Mouse (Mus musculus) heart, embryonic 15.5 days (tissue): Measurements from ENCODE around the gene Gm21985. TPM values are rescaled to one million over a fixed set of nuclear protein-coding genes. Genes with fewer than 3 reads are reported as not detected.
A peak's percentile ranks its signal among the peaks of the same experiment; 100 is the strongest.

Source experiments
- ATAC-seq: fragments of 200-750 bp; cut with Nextera tagmentation; replicated peaks from 2 replicates; pipeline ENCODE4 v1.8.0; 2017; ENCODE audit warnings: low read depth, moderate TSS enrichment; ENCODE audit not compliant: insufficient number of reproducible peaks, insufficient read depth, low FRiP score
- H3K27ac ChIP-seq: fragments of 300-500 bp; sonication (generic); 2 replicates; pipeline ENCODE4 v1.5.1; 2015; ENCODE audit warnings: mild to moderate bottlenecking, inconsistent platforms
- H3K27me3 ChIP-seq: fragments of 300-500 bp; sonication (generic); 2 replicates; pipeline ENCODE4 v1.6.1; 2015; ENCODE audit warnings: inconsistent platforms
- H3K36me3 ChIP-seq: fragments of 300-500 bp; sonication (generic); 2 replicates; pipeline ENCODE4 v1.6.1; 2015; ENCODE audit warnings: mild to moderate bottlenecking, inconsistent platforms
- H3K4me1 ChIP-seq: fragments of 300-500 bp; sonication (generic); replicated peaks from 2 replicates; pipeline ENCODE4 v1.6.1; 2015; ENCODE audit warnings: inconsistent platforms
- H3K4me2 ChIP-seq: fragments of 300-500 bp; sonication (generic); 2 replicates; pipeline ENCODE4 v1.6.1; 2015; ENCODE audit warnings: inconsistent platforms, mild to moderate bottlenecking, moderate library complexity
- H3K4me3 ChIP-seq: fragments of 300-500 bp; sonication (generic); 2 replicates; pipeline ENCODE4 v1.5.1; 2015; ENCODE audit warnings: mild to moderate bottlenecking, inconsistent platforms
- H3K9ac ChIP-seq: fragments of 300-500 bp; sonication (generic); 2 replicates; pipeline ENCODE4 v1.6.1; 2015; ENCODE audit warnings: mild to moderate bottlenecking, inconsistent platforms
- H3K9me3 ChIP-seq: fragments of 300-500 bp; sonication (generic); replicated peaks from 2 replicates; pipeline ENCODE4 v1.6.1; 2016; ENCODE audit warnings: inconsistent platforms
- WGBS: fragments of 180-500 bp; shearing (Covaris S2); methylation state at CpG from one replicate; pipeline ENCODE4 v1.1.7; 2015; ENCODE audit warnings: mixed read lengths; 5-methylcytosine and 5-hydroxymethylcytosine counted together
- polyA plus RNA-seq: library from polyadenylated mRNA; unstranded; fragments of >200 nt; fragmentation: Nextera tagmentation; extraction: Ambion mirVana; gene quantifications from 2 replicates; pipeline ENCODE4 v1.2.1, GENCODE M21; 2015

Gene Gm21985
- polyA plus RNA-seq, 1 experiment from 2014 or later = not detected

DNA sequence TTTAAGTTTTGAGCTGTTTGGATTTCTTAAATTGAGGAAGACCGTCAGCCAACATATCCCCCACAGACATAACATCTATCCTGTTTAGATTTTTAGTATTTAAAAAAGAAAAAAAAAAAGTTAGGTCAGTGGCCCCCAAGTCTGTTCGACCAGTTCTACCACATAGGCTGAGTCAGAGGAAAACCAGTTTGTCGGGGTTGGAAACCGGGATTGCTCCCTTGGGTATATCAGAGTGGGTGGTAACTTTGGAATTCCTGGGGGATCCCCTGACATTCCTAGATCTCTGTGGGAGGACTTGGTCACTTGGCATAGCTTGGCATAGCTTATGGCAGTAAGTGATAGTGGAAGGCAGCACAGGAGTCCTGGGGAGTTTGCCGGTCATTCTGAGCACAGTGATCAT lies 20.8 kb upstream of the Gm21985 start:
- Histone ChIP-seq H3K4me3 (no peak overlapping the region), H3K9me3 (no peaks in the 10 kb centered on the region), H3K27me3 (no peaks in the 10 kb centered on the region), H3K9ac (no peak overlapping the region), H3K36me3 (no peaks in the 10 kb centered on the region; the same call in 1 of the 2 replicates), H3K4me1 (peaks cover 6% of the 10 kb centered on the region), H3K4me2 (no peak overlapping the region), H3K27ac (no peak overlapping the region)
- no peak for ATAC-seq
- 82% methylated on average over 5 of the region's 5 CpGs for WGBS

DNA sequence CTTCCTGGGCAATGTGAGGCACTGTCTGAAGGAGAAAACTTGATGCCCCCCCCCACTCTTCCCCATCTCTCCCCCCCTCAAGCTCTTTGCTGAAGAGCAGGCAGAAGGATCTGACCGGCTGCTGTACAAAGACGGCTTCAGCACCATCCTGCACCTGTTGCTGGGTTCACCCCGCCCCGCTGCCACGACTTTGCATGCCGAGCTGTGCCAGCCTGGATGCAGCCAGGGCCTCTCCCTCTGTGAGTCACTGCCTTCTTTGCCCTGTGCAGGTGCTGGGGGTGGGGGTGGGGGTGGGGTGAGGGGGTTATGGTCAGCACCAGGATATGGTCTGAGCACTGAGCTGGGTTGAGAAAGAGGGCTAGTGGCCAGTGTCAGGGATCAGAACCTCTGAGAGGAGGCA lies 19.9 kb upstream of the Gm21985 start:
- Histone ChIP-seq H3K4me2 (no peak overlapping the region), H3K9me3 (no peaks in the 10 kb centered on the region), H3K4me3 (no peak overlapping the region), H3K36me3 (no peaks in the 10 kb centered on the region; the same call in 1 of the 2 replicates), H3K27me3 (no peaks in the 10 kb centered on the region), H3K4me1 (no peaks in the 10 kb centered on the region), H3K27ac (no peak overlapping the region), H3K9ac (no peak overlapping the region)
- WGBS = 84% methylated on average over 6 of the region's 6 CpGs
- no peak for ATAC-seq

DNA sequence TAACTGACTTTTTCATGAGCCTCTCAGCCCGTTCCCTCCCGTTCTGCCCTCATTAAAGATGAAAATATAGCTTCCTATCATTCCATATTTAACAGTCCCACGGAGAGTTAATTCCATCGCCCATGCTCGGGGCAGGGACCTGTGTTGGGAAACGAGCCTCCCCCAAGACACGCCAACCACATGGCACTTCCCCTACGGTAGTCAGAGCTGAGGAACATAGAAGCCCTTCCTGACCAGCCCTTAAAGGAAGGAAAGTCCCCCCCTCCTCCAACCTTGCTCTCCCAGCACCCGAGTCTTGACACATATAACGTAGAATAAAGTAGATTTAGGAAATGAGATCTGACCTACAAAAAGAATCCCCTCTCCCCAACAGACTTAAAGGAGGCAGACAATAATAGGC lies 18.8 kb upstream of the Gm21985 start:
- H3K4me1 ChIP-seq = no peaks in the 10 kb centered on the region
- no peaks in the 10 kb centered on the region; the same call in 1 of the 2 replicates for H3K36me3 ChIP-seq
- no peaks in the 10 kb centered on the region for H3K27me3 ChIP-seq
- no peak overlapping the region for H3K4me3 ChIP-seq
- no peak for ATAC-seq
- WGBS = 73% methylated on average over 10 of the region's 10 CpGs
- H3K9ac ChIP-seq = no peak overlapping the region
- H3K9me3 ChIP-seq = no peaks in the 10 kb centered on the region
- no peak overlapping the region for H3K4me2 ChIP-seq
- no peak overlapping the region for H3K27ac ChIP-seq

DNA sequence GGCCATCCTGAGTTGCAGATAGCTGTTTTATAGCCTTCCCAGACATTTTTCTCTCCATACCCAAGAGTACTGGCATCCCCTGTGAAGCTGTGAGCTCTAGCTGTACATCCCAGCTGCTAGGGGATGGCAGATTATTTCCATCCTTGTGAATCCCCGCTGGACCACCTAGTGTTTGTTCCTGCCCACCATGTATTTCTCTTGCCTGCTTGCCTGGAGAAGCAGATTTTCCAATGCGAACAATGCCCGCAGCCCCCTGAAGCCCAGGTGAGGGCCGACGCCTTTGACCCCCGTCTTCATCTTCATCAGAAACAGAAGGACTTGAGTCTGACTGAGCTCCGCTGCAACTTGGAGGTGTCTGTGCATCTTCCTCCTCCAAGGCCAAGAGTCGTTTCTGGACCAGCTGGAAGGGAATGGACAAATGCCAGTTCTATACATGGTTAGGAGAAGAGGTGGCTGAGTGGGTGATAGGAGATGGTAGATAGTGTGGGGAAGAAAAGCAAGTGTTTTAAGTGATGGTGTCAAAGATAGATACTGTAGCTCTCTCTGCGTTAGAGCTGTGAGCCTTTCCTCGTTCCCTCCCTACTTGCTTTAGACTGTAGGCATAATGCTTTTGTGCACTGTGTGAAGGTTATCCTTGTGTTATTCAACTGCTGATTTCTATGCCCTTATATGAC lies 16.2 kb upstream of the Gm21985 start:
- Histone ChIP-seq H3K9ac (no peak overlapping the region), H3K4me1 (no peaks in the 10 kb centered on the region), H3K27me3 (no peaks in the 10 kb centered on the region), H3K9me3 (no peaks in the 10 kb centered on the region), H3K4me3 (no peak overlapping the region), H3K4me2 (no peak overlapping the region), H3K36me3 (no peaks in the 10 kb centered on the region), H3K27ac (no peak overlapping the region)
- 80% methylated on average over 10 of the region's 10 CpGs for WGBS
- ATAC-seq = no peak

DNA sequence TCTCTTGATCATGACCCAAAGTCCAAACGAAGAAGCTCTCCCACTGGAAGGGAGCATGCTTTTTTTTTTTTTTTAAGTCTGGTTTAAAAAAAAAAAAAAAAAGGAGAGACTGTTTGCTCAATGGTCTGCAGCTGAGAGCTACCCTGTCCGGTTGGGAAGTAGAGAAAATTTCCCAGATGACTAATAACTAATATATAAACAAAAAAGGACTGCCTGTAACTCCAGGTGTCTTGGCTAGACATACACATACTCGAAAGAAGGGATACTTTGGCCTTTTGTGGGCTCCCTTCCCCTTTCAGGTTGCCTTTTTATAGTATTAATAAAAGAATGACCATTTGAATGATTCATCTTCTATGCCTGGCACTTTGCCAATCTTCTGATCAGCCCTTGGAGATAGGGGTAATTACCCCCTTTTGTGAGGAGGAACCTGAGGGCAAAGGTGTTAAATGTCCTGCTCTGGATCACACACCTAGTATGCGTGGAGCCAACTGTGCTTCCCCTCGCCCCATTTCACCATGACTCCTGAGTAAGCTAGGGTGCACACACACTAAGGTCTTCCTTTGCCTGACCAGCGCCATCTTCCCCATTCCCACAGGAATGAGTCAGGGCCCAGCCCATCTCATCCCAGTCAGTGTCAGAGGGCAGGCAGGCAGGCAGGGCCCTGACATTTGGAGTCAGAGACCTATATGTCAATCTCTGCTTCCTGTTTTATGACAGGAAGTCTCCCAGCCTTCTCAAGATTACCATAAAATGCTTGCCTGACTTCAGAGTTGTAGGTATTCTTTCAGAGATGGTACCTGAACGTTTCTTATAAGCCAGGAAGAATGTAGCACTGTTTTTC lies 11.2 kb upstream of the Gm21985 start:
- 69% methylated on average over 7 of the region's 7 CpGs for WGBS
- H3K36me3 ChIP-seq = no peaks in the 10 kb centered on the region
- no peaks in the 10 kb centered on the region for H3K27me3 ChIP-seq

DNA sequence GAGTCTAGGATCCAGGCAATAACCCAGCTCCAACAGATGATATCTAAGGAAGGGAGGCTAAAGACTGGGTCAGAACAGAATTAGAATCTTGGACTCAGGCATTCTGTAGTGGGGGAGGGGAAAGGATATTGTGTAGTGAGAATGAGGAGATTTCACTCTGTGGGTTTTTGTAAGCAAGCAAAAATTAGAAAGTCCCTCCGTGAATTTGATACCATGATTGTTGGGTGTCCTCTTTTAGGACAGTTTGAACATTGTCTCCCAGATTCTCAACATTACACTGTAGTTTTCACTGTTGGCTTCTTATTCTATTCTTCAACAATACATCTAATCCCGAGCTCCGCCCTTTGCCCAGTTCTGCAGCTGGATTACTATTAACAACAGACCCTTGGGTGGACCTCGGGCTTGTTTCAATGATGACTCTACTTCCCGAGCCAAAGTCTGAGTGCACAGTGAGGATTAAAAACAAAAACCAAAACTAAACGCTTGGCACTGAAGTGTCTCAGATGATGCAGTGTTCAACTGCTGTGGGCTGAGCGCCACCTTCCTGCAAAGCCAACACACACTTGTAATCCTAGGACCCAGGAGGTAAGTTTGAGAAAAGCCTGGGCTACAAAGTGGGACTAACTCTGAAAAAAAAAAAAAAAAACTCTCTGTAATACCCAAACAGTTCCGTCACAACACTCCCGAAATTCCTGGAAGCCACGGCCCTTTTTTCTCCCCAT lies 6.7 kb upstream of the Gm21985 start, which contains the start of gene Nutm1:
Gene Nutm1, minus strand, starts transcription at position 51 of the 722 bp plus-strand sequence.
- 68% methylated on average over 10 of the region's 10 CpGs for WGBS
- Histone ChIP-seq H3K4me2 (no peak within 1 kb of the TSS), H3K4me3 (no peak within 1 kb of the TSS), H3K27ac (no peak within 1 kb of the TSS), H3K4me1 (peaks cover 11% of the 10 kb centered on the region), H3K36me3 (no peaks in the 10 kb centered on the region), H3K9ac (no peak within 1 kb of the TSS), H3K9me3 (no peaks in the 10 kb centered on the region), H3K27me3 (no peaks in the 10 kb centered on the region)
- no peak for ATAC-seq

More for the DNA sequence above, 11.2 kb upstream of the Gm21985 start:
- ATAC-seq = no peak
- no peaks in the 10 kb centered on the region for H3K9me3 ChIP-seq
- H3K4me2 ChIP-seq = no peak overlapping the region
- H3K4me3 ChIP-seq = no peak overlapping the region
- H3K4me1 ChIP-seq = 0 out of 2 replicates have a peak, but pooled peaks cover 2% of the 10 kb centered on the region
- H3K9ac ChIP-seq = no peak overlapping the region
- no peak overlapping the region for H3K27ac ChIP-seq

DNA sequence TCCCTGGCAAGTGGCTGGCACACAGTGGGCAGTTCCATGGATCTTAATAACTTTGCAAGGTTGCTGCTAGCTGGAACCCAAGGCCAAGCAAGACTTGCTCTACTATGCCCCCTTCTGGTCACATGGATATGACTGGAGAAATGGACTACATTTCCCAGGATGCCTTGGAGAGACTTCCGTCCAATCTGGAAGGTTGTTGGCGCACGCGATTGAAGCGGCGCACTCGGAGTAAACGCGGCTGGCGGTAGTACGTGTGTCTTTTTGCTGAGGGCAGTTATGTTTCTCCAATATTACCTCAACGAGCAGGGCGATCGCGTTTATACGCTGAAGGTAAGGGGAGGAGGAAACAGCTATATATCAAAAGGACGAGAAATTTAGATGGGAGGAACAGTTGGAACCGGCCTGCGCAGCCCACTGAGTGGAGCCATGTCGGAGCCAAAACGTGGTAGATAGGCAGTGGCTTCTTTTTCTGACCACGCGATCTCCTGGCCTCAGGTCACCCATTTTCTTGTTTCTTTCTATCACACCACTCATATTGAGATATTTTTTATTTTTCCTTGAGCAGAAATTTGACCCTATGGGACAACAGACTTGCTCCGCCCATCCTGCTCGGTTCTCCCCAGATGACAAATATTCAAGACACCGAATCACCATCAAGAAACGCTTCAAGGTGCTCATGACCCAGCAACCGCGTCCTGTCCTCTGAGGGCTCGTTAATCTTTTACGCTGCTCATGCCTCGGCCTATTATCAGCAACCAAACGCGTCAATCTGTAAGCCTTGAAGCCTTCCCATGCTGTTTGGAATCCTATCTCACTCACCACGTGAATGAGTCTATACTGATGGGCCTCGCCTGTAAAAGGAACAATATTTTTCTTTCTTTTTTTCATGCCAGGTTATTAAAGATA lies 4.1 kb upstream of the Gm21985 start, which contains the start of gene Nop10:
Gene Nop10, plus strand, starts transcription at position 179 of the 906 bp plus-strand sequence.
- peak within 1 kb of the TSS; percentile 80 for H3K4me2 ChIP-seq
- H3K4me3 ChIP-seq = peak within 1 kb of the TSS; percentile 81
- no peaks in the 10 kb centered on the region for H3K27me3 ChIP-seq
- H3K27ac ChIP-seq = peak within 1 kb of the TSS; percentile 77
- no peaks in the 10 kb centered on the region for H3K36me3 ChIP-seq
- H3K9me3 ChIP-seq = no peaks in the 10 kb centered on the region
- peaks cover 12% of the 10 kb centered on the region for H3K4me1 ChIP-seq
- H3K9ac ChIP-seq = peak within 1 kb of the TSS; percentile 69
- WGBS = under 1% methylated on average over 36 of the region's 36 CpGs
- ATAC-seq = peak; percentile 44; the same call in 1 of the 2 replicates

DNA sequence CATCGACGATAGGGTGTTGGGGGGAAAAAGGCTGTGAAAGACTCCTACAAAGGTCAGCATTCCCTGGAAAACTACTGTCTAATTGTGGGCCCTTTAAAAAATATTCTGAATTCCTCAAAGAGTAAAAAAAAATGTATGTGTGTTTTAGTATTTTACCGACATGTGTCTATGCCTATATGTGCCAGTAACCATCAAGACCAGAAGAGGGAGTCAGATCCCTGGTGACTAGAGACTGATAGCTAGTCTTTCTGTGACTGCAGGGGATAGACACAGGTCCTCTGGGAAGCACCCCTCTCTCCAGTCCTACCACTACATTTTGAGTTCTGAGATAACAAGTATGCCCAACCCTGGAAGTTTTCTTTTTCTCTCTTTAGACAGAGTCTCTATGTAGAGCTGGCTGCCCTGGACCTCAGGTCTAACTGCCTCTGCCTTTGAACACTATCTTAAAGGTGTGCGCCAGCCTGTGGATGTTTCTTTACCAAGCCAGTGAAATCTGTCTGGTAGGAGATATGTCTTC lies 3.3 kb upstream of the Gm21985 start:
- H3K4me2 ChIP-seq = peak overlapping the region; percentile 80
- H3K27ac ChIP-seq = no peak overlapping the region
- peak overlapping the region; percentile 81 for H3K4me3 ChIP-seq
- no peak for ATAC-seq
- H3K4me1 ChIP-seq = peaks cover 14% of the 10 kb centered on the region
- H3K9ac ChIP-seq = peak overlapping the region; percentile 69
- H3K27me3 ChIP-seq = no peaks in the 10 kb centered on the region
- H3K36me3 ChIP-seq = no peaks in the 10 kb centered on the region
- H3K9me3 ChIP-seq = no peaks in the 10 kb centered on the region
- WGBS = 30% methylated on average over 4 of the region's 4 CpGs

DNA sequence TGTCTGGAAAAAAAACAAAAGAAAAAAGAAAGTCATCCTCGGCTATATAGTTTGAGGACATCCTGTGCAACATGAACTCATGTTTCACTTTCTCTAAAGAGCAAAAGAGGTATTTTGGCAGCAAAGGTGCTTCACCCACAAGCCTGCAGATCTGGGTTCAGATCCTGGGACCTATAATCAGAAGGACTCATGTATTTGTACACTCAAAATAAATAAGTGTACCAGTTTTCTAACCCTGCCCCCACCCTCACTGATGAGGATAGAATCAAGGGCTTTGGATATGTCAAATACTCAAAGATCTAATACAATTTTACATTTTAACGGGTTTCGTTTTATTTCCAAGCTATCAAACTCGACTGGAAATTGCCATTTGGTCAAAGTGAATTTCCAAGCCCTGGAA lies 1.8 kb upstream of the Gm21985 start:
- 70% methylated on average over 4 of the region's 4 CpGs for WGBS
- Histone ChIP-seq H3K36me3 (no peaks in the 10 kb centered on the region), H3K9me3 (no peaks in the 10 kb centered on the region), H3K27me3 (no peaks in the 10 kb centered on the region), H3K4me2 (no peak overlapping the region), H3K9ac (no peak overlapping the region), H3K4me1 (peaks cover 22% of the 10 kb centered on the region), H3K4me3 (no peak overlapping the region), H3K27ac (no peak overlapping the region)
- no peak for ATAC-seq

DNA sequence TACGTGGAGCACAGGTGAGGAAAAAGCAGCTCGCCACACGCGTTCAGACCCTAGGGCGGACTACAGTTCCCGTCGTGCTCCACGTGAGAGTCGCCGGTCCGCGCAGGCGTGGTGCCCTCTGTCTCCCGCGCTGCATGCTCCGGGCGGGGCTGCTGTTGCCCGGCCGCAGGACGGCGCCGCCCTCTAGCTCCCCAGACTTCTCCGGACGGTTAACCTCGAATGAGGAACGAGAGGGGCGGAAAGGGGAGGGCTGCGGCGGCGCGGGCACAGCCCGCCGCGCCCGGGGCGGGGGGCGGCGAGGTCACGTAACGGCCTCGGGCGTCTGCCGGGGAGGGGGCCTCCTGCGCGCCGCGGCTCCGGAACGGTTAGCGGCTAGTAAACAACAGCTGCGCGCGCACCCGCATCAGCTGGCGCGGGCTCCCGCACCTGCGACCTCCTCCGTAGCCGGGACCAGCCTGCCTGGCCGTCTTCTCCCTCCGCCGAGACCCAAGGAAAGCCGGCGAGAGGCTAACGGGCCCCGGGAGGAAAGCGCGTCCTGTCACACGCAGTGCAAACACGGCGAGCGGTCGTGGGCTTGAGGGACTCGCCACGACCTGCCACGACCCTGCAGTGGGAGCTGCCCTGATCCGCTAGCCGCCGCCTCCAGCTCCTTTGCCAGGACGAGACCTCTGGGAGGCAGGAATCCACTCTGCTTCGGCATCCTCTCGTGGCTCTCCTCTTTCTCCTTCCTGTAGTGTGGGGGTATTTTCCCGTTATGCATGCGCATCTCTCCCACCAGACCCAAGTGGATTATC lies 469 bp upstream of the Gm21985 start, which contains the start of gene Slc12a6:
Gene Slc12a6, plus strand, starts transcription at position 378 of the 794 bp plus-strand sequence.
- Histone ChIP-seq H3K4me3 (peak within 1 kb of the TSS; percentile 88), H3K27ac (peak within 1 kb of the TSS; percentile 96), H3K9me3 (no peaks in the 10 kb centered on the region), H3K4me2 (peak within 1 kb of the TSS; percentile 74), H3K9ac (peak within 1 kb of the TSS; percentile 87), H3K4me1 (peaks cover 28% of the 10 kb centered on the region), H3K36me3 (no peaks in the 10 kb centered on the region), H3K27me3 (no peaks in the 10 kb centered on the region)
- ATAC-seq = peak; percentile 92
- WGBS = under 1% methylated on average over 79 of the region's 85 CpGs
